Comparison of ENCODE assay signal across 20 mouse cellular contexts in the genomic region with DNA sequence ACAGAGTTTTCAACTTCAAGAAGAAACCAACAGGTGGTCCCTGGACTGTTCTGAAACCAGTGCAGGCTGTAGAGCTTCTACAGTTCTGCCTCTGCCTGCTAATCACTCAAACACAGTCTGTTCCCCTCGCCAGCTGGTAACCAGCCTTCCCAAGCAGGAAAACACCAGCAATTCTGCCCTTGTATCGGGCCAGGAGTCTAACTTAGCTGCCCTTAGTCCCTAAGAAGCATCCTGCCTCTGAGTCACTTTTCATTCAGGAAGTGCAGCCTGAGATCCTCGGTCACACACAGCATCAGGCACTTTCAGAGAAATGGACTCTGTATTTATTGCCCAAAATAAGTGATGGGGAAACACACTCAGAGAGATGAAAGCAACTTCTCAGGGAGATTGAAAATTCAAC.
DNase-seq lines count a peak whose midpoint lies in the region; ATAC-seq and TF ChIP-seq lines count a peak whose summit lies in the region.
"Had no signal": no experiment of that assay in that cellular context is flagged by ENCODE, and none has a peak within 500 bp of the region (broad histone marks: within the 10 kb centered on the region; RNA-seq: fewer than 3 reads in every experiment).

No protein-coding gene starts in this region.

- no peak for TF ChIP-seq POLR2A in kidney, adult 2 months (IDR thresholded peaks at IDR 0.05; ENCODE audit: low read depth, low read length)

- H3K4me3 ChIP-seq in gastrocnemius, adult 2 months = no peak overlapping the region
- no peak overlapping the region for H3K4me3 ChIP-seq in kidney, embryonic 15.5 days (replicated peaks)
- H3K4me3 ChIP-seq in kidney, adult 2 months (ENCODE audit: insufficient read depth, low read depth, low read length) = no peak overlapping the region
- H3K4me3 ChIP-seq in intestine, embryonic 15.5 days (replicated peaks) = no peak overlapping the region
- H3K4me3 ChIP-seq: forebrain, embryonic 13.5 days; hindbrain, embryonic 15.5 days; stomach, embryonic 15.5 days had no signal

- peaks cover 21% of the 10 kb centered on the region; the same call in 1 of the 2 replicates for H3K4me1 ChIP-seq in kidney, embryonic 15.5 days
- H3K4me1 ChIP-seq in kidney, adult 2 months (ENCODE audit: control insufficient read depth, insufficient read depth, low read length) = peaks cover 12% of the 10 kb centered on the region; the same call in 1 of the 2 replicates
- H3K4me1 ChIP-seq in intestine, embryonic 15.5 days (replicated peaks) = peaks cover 2% of the 10 kb centered on the region; the same call in 1 of the 2 replicates
- H3K4me1 ChIP-seq: hindbrain, embryonic 15.5 days; stomach, embryonic 15.5 days had no signal

- peaks cover 26% of the 10 kb centered on the region for H3K36me3 ChIP-seq in kidney, embryonic 15.5 days
- peaks cover under 1% of the 10 kb centered on the region; the same call in 1 of the 2 replicates for H3K36me3 ChIP-seq in kidney, adult 2 months (ENCODE audit: control insufficient read depth, insufficient read depth, low read length)
- no peaks in the 10 kb centered on the region for H3K36me3 ChIP-seq in intestine, embryonic 15.5 days
- H3K36me3 ChIP-seq: G1E; hindbrain, embryonic 15.5 days; stomach, embryonic 15.5 days had no signal

- 63% methylated on average over 3 of the region's 3 CpGs for WGBS in kidney, embryonic 15.5 days
- WGBS in kidney, adult 2 months = 45% methylated on average over 3 of the region's 3 CpGs
- WGBS in intestine, embryonic 15.5 days = 60% methylated on average over 3 of the region's 3 CpGs

- H3K9ac ChIP-seq in kidney, embryonic 15.5 days = no peak overlapping the region
- H3K9ac ChIP-seq in intestine, embryonic 15.5 days = no peak overlapping the region
- H3K9ac ChIP-seq: forebrain, embryonic 13.5 days; hindbrain, embryonic 15.5 days; stomach, embryonic 15.5 days had no signal

- H3K9me3 ChIP-seq in kidney, embryonic 15.5 days (replicated peaks) = no peaks in the 10 kb centered on the region
- H3K9me3 ChIP-seq in intestine, embryonic 15.5 days = no peaks in the 10 kb centered on the region
- H3K9me3 ChIP-seq: forebrain, embryonic 13.5 days; hindbrain, embryonic 15.5 days; stomach, embryonic 15.5 days had no signal

- intact Hi-C loops in gastrocnemius, adult 2 months (cut with DNase I) = loop anchor here (5.0 kb wide), 1 partner anchor 69 kb away; no protein-coding TSS in a partner anchor

- H3K27ac ChIP-seq in gastrocnemius, adult 2 months = peak overlapping the region; percentile 74
- H3K27ac ChIP-seq in kidney, embryonic 15.5 days = 0 out of 2 replicates have a peak overlapping the region, but pooled peaks have one; percentile 41
- no peak overlapping the region for H3K27ac ChIP-seq in kidney, adult 2 months (ENCODE audit: insufficient read depth, low read depth, low read length)
- no peak overlapping the region for H3K27ac ChIP-seq in intestine, embryonic 15.5 days
- H3K27ac ChIP-seq: forebrain, embryonic 13.5 days; hindbrain, embryonic 15.5 days; stomach, embryonic 15.5 days had no signal

- DNase-seq in gastrocnemius, adult 2 months = no peak
- no peak for DNase-seq in gastrocnemius, postnatal 25 days
- no peak for DNase-seq in kidney, adult 2 months
- peak; percentile 50 for DNase-seq in 416B (ENCODE audit: low read depth)
- DNase-seq in heart, postnatal 4 days = peak; percentile 17
- DNase-seq: adrenal gland, postnatal 25 days; cerebellum, adult 2 months; gastrocnemius, postnatal 14 days; liver; lung, adult 2 months; lung, postnatal 36 days; right cerebral cortex, postnatal 25 days; thymus, postnatal 25 days had no signal

- ATAC-seq in kidney, embryonic 15.5 days (replicated peaks; ENCODE audit: low FRiP score) = no peak
- ATAC-seq in intestine, embryonic 15.5 days = no peak
- ATAC-seq: forebrain, embryonic 13.5 days; intestine, embryonic 16.5 days had no signal

- no peak for TF ChIP-seq CTCF in gastrocnemius, adult 2 months (IDR thresholded peaks at IDR 0.05)
- no peak for TF ChIP-seq CTCF in kidney, adult 2 months (conservative IDR thresholded peaks at IDR 0.05; ENCODE audit: insufficient read depth, insufficient read length, low read depth, low read length)

- no peaks in the 10 kb centered on the region for H3K27me3 ChIP-seq in kidney, embryonic 15.5 days
- no peaks in the 10 kb centered on the region for H3K27me3 ChIP-seq in kidney, adult 2 months (replicated peaks; ENCODE audit: control insufficient read depth, insufficient read depth, low read length)
- H3K27me3 ChIP-seq in intestine, embryonic 15.5 days (replicated peaks) = no peaks in the 10 kb centered on the region
- H3K27me3 ChIP-seq: forebrain, embryonic 13.5 days; hindbrain, embryonic 15.5 days; stomach, embryonic 15.5 days had no signal

- H3K4me2 ChIP-seq in kidney, embryonic 15.5 days = no peak overlapping the region
- no peak overlapping the region for H3K4me2 ChIP-seq in intestine, embryonic 15.5 days (replicated peaks)
- H3K4me2 ChIP-seq: forebrain, embryonic 13.5 days; hindbrain, embryonic 15.5 days; stomach, embryonic 15.5 days had no signal

Comparison
In these comparisons a context has a peak if more than half of its experiments do, and no peak if none do; other contexts are left out.
1. H3K27ac ChIP-seq: peak in gastrocnemius, adult 2 months (single experiment) and kidney, embryonic 15.5 days (single experiment); none in kidney, adult 2 months (single experiment) and intestine, embryonic 15.5 days (single experiment).
2. DNase-seq: peak in 416B (single experiment) and heart, postnatal 4 days (single experiment); none in gastrocnemius, adult 2 months (single experiment), gastrocnemius, postnatal 25 days (single experiment) and kidney, adult 2 months (single experiment).